Mouse (Mus musculus) neural tube, embryonic 12.5 days (tissue): Measurements from ENCODE around the gene Hbs1l. TPM values are rescaled to one million over a fixed set of nuclear protein-coding genes. Genes with fewer than 3 reads are reported as not detected.

Experiments
- ATAC-seq: fragments of 200-750 bp; cut with Nextera tagmentation; 2 replicates; pipeline ENCODE4 v1.8.0; 2017; ENCODE audit warnings: low read depth, mild to moderate bottlenecking, moderate TSS enrichment, moderate library complexity; ENCODE audit not compliant: low FRiP score
- H3K27ac ChIP-seq: fragments of 300-500 bp; sonication (generic); 2 replicates; pipeline ENCODE4 v1.5.1; 2016
- H3K27me3 ChIP-seq: fragments of 300-500 bp; sonication (generic); replicated peaks from 2 replicates; pipeline ENCODE4 v1.6.1; 2016; ENCODE audit warnings: mild to moderate bottlenecking
- H3K36me3 ChIP-seq: fragments of 300-500 bp; sonication (generic); 2 replicates; pipeline ENCODE4 v1.6.1; 2016; ENCODE audit warnings: mild to moderate bottlenecking
- H3K4me1 ChIP-seq: fragments of 300-500 bp; sonication (generic); 2 replicates; pipeline ENCODE4 v1.6.1; 2016
- H3K4me2 ChIP-seq: fragments of 300-500 bp; sonication (generic); replicated peaks from 2 replicates; pipeline ENCODE4 v1.6.1; 2016; ENCODE audit warnings: mild to moderate bottlenecking
- H3K4me3 ChIP-seq: fragments of 300-500 bp; sonication (generic); 2 replicates; pipeline ENCODE4 v1.5.1; 2016
- H3K9ac ChIP-seq: fragments of 300-500 bp; sonication (generic); 2 replicates; pipeline ENCODE4 v1.6.1; 2016; ENCODE audit warnings: mild to moderate bottlenecking
- H3K9me3 ChIP-seq: fragments of 300-500 bp; sonication (generic); 2 replicates; pipeline ENCODE4 v1.6.1; 2016; ENCODE audit warnings: mild to moderate bottlenecking
- WGBS: fragments of 180-500 bp; shearing (Covaris S2); methylation state at CpG from one replicate; pipeline ENCODE4 v1.1.7; 2016; 5-methylcytosine and 5-hydroxymethylcytosine counted together
- polyA plus RNA-seq: library from polyadenylated mRNA; unstranded; fragments of >200 nt; fragmentation: Nextera tagmentation; extraction: Ambion mirVana; gene quantifications from 2 replicates; pipeline ENCODE4 v1.2.1, GENCODE M21; 2016

The Hbs1l gene
- 115 and 117 TPM in 2 replicates for polyA plus RNA-seq

DNA sequence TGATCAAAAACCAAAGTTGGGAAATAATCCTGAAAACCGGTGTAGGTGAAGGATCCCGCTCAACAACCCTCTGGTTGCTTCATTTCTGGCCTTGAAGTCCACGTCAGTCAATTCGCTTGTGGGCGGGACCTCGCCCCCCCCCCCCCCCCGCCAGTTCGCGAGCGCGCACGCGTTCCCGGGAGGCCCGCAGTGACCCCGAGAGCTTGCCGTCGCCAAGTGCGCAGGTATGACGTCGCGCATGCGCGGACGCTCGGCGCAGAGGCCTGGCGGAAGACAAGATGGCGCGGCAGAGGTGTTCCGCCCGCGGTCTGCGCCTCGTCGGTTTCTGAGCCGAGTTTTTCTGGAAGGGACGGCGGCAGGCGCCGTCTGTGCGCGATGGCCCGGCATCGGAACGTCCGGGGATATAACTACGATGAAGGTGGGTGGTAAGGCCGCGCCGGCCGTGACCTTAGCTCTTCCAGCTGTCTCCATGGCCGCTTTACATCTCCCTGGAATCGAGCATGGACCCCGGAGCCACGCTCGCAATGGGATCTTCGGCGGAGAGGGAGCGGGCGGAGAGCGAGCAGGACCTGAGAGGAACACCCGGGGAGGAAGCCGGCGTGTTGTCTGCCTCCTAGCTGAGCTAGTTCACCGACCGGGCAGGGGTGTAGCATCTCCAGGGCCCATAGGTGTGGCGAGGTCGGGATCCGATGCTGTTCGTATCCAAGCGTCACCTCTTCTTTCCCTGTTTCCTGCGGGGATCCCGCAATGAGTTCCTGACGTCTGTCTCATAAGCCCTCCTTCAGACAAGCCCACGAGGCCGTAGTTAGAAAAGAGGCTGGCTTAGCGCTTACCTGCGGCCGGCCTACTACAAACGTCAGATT, at the start of gene Hbs1l:
Gene Hbs1l, plus strand, starts transcription at position 221 of the 863 bp plus-strand sequence.
- no peaks in the 10 kb centered on the region for H3K27me3 ChIP-seq
- H3K27ac ChIP-seq: peak within 1 kb of the TSS; percentile 50; the same call in 1 of the 2 replicates
- peak within 1 kb of the TSS; percentile 78 for H3K9ac ChIP-seq
- peak within 1 kb of the TSS; percentile 91 for H3K4me3 ChIP-seq
- no peaks in the 10 kb centered on the region for H3K9me3 ChIP-seq
- peaks cover 10% of the 10 kb centered on the region for H3K36me3 ChIP-seq
- under 1% methylated on average over 75 of the region's 81 CpGs for WGBS
- ATAC-seq: peak; percentile 98
- peak within 1 kb of the TSS; percentile 73 for H3K4me2 ChIP-seq
- H3K4me1 ChIP-seq: peaks cover 13% of the 10 kb centered on the region

DNA sequence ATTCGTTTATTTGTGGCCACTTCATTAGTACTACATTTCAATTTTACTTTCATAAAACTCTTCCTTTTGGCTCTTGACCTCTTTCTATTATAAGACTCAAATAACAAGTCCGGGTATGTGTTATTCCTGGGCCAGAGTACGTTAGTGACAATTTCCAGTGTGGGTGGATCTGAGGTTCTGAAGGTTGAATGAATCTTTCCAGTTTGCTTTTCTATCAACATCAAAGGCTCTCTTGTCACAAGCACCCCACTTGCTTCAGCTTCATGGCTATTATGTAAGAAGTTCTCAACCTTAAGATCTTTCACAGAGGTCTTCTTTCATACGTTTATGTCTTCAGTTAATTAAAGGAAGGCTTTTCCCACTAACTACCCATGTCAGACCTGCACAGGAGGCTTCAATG, 47.2 kb upstream of the Hbs1l start:
- H3K9me3 ChIP-seq: no peaks in the 10 kb centered on the region
- H3K4me1 ChIP-seq: no peaks in the 10 kb centered on the region
- ATAC-seq: no peak
- H3K27ac ChIP-seq: no peak overlapping the region
- no peak overlapping the region for H3K9ac ChIP-seq
- H3K4me2 ChIP-seq: no peak overlapping the region
- no peak overlapping the region for H3K4me3 ChIP-seq
- no peaks in the 10 kb centered on the region for H3K27me3 ChIP-seq
- WGBS: 77% methylated on average over 4 of the region's 4 CpGs
- no peaks in the 10 kb centered on the region for H3K36me3 ChIP-seq

DNA sequence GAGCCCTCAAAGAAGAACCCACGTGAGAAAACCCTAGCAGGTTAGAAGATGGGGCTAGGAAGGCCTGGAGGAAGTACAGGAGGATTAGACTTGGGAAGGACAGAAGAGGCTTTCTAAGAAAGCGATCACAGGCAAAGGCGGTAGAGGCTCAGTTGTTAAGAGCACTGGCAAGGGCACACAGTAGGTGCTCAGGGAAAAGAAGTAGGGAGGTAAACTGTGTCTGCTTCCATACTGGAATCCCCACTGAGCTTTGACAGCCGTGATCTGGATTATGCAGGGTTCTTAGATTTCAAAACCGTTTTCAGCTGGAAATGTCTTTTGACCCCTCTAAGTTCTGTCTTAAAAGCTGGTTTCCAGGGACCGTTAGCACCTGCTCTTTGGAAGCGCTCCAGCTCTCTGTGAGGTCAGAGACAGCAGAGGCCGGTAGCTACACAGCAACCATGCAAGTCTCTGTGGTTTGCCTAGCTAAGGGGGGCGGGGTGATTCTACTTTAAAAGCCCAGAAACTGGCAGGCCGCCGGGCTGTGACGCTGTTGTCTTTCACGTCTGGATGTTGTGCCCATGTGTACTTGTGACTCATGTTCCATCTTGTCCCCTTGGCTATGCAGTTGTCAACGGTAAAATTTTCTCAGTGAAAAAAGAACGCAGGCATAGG, 43.8 kb upstream of the Hbs1l start:
- H3K27me3 ChIP-seq: no peaks in the 10 kb centered on the region
- H3K4me3 ChIP-seq: no peak overlapping the region
- WGBS: 65% methylated on average over 15 of the region's 15 CpGs
- no peaks in the 10 kb centered on the region for H3K9me3 ChIP-seq
- no peak overlapping the region for H3K9ac ChIP-seq
- H3K4me2 ChIP-seq: no peak overlapping the region
- no peaks in the 10 kb centered on the region for H3K36me3 ChIP-seq
- H3K27ac ChIP-seq: no peak overlapping the region
- ATAC-seq: no peak
- no peaks in the 10 kb centered on the region for H3K4me1 ChIP-seq

DNA sequence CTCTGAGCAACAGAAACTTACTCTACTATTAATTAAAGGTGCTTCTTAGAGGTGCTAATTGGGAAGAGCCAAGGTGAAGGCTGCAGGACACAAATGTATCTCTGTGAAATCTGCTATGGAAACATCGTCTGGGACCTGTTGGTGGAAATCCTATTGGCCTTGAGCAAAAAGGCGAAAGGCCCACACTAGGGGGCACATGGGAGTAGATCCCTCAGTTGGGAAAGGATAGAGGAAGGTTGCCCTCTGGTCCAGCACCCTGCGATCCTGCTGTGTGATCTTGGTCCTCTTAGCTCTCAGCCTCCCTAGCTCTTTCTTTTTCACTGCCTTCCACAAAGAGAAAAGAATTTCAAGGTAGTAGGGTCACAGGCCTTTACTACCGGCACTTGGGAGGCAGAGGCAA, 43.0 kb upstream of the Hbs1l start:
- Histone ChIP-seq H3K27ac (no peak overlapping the region), H3K4me3 (no peak overlapping the region), H3K9me3 (no peaks in the 10 kb centered on the region), H3K36me3 (no peaks in the 10 kb centered on the region), H3K9ac (no peak overlapping the region), H3K4me2 (no peak overlapping the region), H3K4me1 (no peaks in the 10 kb centered on the region), H3K27me3 (no peaks in the 10 kb centered on the region)
- 82% methylated on average over 4 of the region's 4 CpGs for WGBS
- ATAC-seq: no peak

DNA sequence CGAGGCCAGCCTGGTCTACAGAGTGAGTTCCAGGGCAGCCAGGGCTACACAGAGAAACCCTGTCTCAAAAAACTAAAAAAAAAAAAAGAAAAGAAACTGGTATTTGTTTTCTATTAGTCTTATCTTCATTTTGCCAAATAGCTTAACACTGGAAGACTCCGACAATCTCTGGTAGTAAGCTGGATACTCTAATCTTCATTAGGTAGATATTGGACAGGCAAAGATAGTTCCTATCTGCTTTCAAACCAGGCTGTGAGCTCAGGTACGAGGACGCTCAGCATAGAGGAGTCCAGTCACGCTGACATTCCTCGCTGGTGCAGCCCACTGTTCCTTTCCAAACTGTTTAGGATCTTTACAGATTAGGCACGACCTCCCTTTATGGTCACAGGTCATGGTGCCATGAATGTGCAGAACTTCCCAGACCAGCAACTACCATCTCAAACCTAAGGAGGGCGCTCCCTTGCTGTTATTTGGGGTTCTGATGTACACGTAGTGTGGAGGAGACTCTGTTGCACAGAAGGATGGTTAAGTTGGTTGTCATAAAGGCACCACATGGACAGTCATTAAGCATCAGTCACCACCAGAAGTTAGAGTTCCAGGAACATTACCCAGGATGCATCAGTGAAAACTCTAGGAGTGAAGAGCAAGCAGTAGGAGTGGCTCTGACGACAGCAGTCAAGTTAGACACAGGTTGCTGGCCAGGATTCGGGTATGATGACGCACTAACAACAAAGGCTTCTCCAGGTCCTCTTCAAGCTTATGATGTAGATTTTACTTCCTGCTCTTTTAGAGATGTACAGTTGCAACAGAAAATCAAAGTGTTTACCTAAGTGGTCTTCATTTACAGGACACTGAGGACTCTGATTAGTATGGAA, 41.3 kb upstream of the Hbs1l start:
- H3K36me3 ChIP-seq: no peaks in the 10 kb centered on the region
- no peaks in the 10 kb centered on the region for H3K4me1 ChIP-seq
- WGBS: 88% methylated on average over 12 of the region's 12 CpGs
- no peak overlapping the region for H3K9ac ChIP-seq
- ATAC-seq: no peak
- no peaks in the 10 kb centered on the region for H3K9me3 ChIP-seq
- no peaks in the 10 kb centered on the region for H3K27me3 ChIP-seq
- no peak overlapping the region for H3K27ac ChIP-seq
- no peak overlapping the region for H3K4me3 ChIP-seq
- no peak overlapping the region for H3K4me2 ChIP-seq

DNA sequence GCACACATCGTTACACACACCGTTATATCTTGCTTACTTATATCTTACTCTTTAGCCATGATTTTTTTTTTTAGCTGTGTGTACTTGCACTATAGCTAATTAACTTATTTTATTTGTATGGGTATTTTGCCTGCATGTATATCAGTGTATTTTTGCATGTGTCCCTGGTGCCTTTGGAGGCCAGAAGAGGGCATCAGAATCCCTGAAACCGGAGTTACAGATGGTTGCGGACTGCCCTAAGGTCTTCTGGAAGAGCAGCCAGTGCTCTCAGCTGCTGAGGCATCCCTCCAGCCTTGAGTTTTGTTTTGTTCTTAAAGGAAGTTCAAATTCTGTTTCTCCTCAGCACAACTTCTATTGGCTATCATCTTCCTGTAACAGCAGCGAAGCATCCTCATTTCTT, 38.5 kb upstream of the Hbs1l start:
- Histone ChIP-seq H3K9me3 (no peaks in the 10 kb centered on the region), H3K27ac (no peak overlapping the region), H3K36me3 (no peaks in the 10 kb centered on the region), H3K4me1 (no peaks in the 10 kb centered on the region), H3K4me2 (no peak overlapping the region), H3K27me3 (no peaks in the 10 kb centered on the region), H3K4me3 (no peak overlapping the region), H3K9ac (no peak overlapping the region)
- no peak for ATAC-seq
- 78% methylated on average over 5 of the region's 5 CpGs for WGBS

DNA sequence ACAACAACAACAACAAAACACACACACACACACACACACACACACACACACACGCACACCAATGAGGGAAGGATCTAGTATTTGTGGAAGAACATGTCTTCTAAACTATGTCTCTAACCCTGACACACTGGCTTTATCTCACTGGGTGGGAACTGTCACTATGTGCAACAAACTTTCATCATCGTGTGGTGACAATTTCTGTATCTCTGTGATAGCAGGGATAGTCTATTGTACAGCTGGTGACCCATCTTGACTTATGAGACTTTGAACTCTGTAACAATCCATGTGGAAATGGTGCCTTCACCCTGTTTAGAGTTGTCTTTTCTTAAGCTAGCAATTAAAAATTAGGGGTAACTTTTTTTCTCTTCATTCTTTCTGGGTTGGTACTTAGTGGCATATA, 36.1 kb upstream of the Hbs1l start:
- Histone ChIP-seq H3K4me2 (no peak overlapping the region), H3K4me1 (no peaks in the 10 kb centered on the region), H3K36me3 (no peaks in the 10 kb centered on the region), H3K9me3 (no peaks in the 10 kb centered on the region), H3K27ac (no peak overlapping the region), H3K27me3 (no peaks in the 10 kb centered on the region), H3K9ac (no peak overlapping the region), H3K4me3 (no peak overlapping the region)
- WGBS: 78% methylated on average over 2 of the region's 2 CpGs
- no peak for ATAC-seq

DNA sequence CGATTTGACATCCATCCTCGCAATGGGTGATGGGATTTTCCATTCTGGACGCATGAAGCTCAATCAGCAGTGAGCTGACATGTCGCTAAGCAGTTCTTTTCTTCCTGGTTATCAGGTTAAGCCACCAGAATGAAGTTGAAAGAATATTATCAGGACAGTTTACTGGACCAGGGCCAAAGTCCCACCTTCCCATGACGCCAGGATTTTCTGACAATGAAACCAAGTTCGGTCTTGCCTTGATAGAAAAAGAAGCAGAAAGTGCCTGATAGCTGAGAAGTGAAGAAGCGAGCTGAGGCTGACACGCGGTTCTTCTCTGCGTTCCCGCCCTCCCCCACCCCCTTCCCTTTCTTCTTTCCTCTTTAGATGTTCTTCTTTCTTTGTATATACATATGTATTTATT, 30.6 kb upstream of the Hbs1l start:
- no peaks in the 10 kb centered on the region for H3K4me1 ChIP-seq
- no peak overlapping the region for H3K27ac ChIP-seq
- 91% methylated on average over 11 of the region's 11 CpGs for WGBS

DNA sequence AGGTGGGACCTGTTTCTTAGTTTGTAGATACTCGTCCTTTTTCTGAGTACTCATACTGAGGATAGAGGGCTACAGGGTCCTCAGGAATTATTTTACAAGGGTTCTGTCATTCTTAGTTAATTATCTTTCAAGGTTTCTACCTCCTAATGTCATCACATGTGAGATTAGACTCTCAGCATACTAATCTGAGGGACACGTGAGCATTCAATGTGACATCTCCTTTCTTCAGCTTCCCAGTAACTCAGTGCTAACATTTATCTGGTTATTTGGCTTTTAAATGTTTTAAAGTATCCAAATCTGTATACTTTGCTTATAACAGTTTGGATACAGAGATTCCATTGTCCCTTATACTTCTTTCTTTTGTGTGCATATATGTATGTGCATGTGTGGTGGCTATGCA, 28.3 kb upstream of the Hbs1l start:
- H3K4me2 ChIP-seq: no peak overlapping the region
- H3K36me3 ChIP-seq: no peaks in the 10 kb centered on the region
- no peaks in the 10 kb centered on the region for H3K27me3 ChIP-seq
- no peak for ATAC-seq
- no peak overlapping the region for H3K4me3 ChIP-seq
- H3K9me3 ChIP-seq: no peaks in the 10 kb centered on the region
- WGBS: 84% methylated on average over 2 of the region's 2 CpGs
- no peak overlapping the region for H3K27ac ChIP-seq
- no peak overlapping the region for H3K9ac ChIP-seq
- H3K4me1 ChIP-seq: no peaks in the 10 kb centered on the region

More for the DNA sequence above, 30.6 kb upstream of the Hbs1l start:
- Histone ChIP-seq H3K9ac (no peak overlapping the region), H3K4me3 (no peak overlapping the region), H3K4me2 (no peak overlapping the region), H3K27me3 (no peaks in the 10 kb centered on the region), H3K36me3 (no peaks in the 10 kb centered on the region), H3K9me3 (no peaks in the 10 kb centered on the region)
- ATAC-seq: no peak

DNA sequence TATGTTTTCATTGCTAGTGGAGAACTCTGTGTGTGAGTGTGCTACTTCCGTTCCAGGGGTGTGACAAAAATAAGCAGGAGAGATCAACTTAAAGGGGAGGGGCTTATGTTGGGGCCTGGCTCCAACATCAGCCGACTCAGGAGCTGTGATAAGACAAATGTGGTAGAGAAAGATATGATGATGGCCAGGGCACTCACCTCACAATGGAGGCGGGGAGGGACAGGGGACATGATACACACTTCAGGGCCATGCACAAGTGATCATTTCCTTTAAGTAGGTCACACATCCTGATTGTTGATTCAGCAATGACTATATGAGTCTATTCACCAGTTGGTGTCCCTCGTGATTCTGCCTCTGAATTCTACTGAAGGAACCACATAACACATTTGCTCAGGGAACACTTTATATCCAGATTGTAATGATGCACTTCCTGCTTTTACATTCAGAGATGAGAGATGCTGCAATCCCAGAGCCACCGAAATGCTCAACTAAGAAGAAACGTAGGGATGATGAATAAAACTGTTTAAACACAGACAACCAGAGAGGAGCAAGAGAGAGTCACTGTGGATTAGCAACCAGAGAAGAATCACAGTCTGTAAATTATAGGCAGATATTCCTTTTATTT, 26.9 kb upstream of the Hbs1l start:
- 86% methylated on average over 6 of the region's 6 CpGs for WGBS
- no peak overlapping the region for H3K4me3 ChIP-seq
- no peaks in the 10 kb centered on the region for H3K9me3 ChIP-seq
- no peaks in the 10 kb centered on the region for H3K4me1 ChIP-seq
- H3K36me3 ChIP-seq: no peaks in the 10 kb centered on the region
- no peak overlapping the region for H3K9ac ChIP-seq
- H3K27me3 ChIP-seq: no peaks in the 10 kb centered on the region
- H3K4me2 ChIP-seq: no peak overlapping the region
- no peak for ATAC-seq
- H3K27ac ChIP-seq: no peak overlapping the region

DNA sequence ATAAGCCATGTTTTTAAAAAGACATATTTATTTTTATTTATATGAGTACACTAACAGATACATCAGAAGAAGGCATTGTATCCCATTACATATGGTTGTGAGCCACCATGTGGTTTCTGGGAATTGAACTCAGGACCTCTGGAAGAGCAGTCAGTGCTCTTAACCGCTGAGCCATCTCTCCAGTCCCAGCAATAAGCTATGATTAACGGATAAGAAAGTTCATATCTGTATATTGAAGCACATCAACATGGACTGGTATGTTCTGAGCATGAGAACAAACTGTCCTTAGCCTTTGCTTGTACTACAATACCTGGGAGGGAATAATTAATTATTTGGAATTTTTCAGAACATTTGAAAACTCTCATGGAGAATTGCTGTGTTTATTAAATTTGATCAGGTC, 25.9 kb upstream of the Hbs1l start:
- H3K36me3 ChIP-seq: no peaks in the 10 kb centered on the region
- H3K4me3 ChIP-seq: no peak overlapping the region
- no peak overlapping the region for H3K4me2 ChIP-seq
- no peak for ATAC-seq
- no peaks in the 10 kb centered on the region for H3K4me1 ChIP-seq
- no peaks in the 10 kb centered on the region for H3K27me3 ChIP-seq
- H3K9me3 ChIP-seq: no peaks in the 10 kb centered on the region
- no peak overlapping the region for H3K9ac ChIP-seq
- no peak overlapping the region for H3K27ac ChIP-seq
- WGBS: 93% methylated on average over 2 of the region's 2 CpGs

DNA sequence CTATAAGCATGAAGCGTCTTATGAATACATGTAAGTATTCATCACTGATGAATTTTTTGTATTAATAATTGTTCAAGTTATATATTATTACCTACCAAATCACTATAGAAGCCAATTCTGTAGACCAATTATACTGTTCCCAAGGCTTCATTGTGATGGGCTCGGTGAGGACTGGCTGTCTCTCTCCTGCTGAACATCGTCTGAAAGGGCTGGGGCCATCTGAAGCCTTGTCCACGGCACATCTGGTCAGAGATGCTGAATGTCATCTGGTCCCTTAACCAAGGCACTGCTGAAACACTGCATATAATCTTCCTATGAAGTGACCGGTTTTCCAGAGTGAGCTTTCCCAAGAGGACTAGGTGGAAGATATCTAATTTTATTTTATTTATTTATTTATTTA, 24.9 kb upstream of the Hbs1l start:
- no peak overlapping the region for H3K4me2 ChIP-seq
- no peak for ATAC-seq
- no peaks in the 10 kb centered on the region for H3K27me3 ChIP-seq

More for the DNA sequence above, 24.9 kb upstream of the Hbs1l start:
- WGBS: 84% methylated on average over 5 of the region's 5 CpGs
- Histone ChIP-seq H3K9ac (no peak overlapping the region), H3K4me3 (no peak overlapping the region), H3K4me1 (no peaks in the 10 kb centered on the region), H3K9me3 (no peaks in the 10 kb centered on the region), H3K36me3 (no peaks in the 10 kb centered on the region), H3K27ac (no peak overlapping the region)
